Mouse (Mus musculus): Measurements from ENCODE around the gene Fmnl1.
A peak's percentile ranks its signal among the peaks of the same experiment; 100 is the strongest.

The Fmnl1 gene

GRCm38 (mm10) chr11:103170494-103171285 lies at the start of gene Fmnl1:
TSS of gene Fmnl1 (plus strand) at chr11:103171107.
- peak; percentile 76 for DNase-seq (ENCODE audit: low read depth, low spot score)

GRCm38 (mm10) chr11:103131701-103132575 lies 39.0 kb upstream of the Fmnl1 start, which contains the start of gene Hexim2:
TSS of gene Hexim2 (plus strand) at chr11:103132429.
- peak; percentile 62 for DNase-seq (ENCODE audit: low read depth, low spot score)

GRCm38 (mm10) chr11:103132576-103133455 lies 38.1 kb upstream of the Fmnl1 start:
- DNase-seq (ENCODE audit: low read depth, low spot score), result peak; percentile 100

DNA sequence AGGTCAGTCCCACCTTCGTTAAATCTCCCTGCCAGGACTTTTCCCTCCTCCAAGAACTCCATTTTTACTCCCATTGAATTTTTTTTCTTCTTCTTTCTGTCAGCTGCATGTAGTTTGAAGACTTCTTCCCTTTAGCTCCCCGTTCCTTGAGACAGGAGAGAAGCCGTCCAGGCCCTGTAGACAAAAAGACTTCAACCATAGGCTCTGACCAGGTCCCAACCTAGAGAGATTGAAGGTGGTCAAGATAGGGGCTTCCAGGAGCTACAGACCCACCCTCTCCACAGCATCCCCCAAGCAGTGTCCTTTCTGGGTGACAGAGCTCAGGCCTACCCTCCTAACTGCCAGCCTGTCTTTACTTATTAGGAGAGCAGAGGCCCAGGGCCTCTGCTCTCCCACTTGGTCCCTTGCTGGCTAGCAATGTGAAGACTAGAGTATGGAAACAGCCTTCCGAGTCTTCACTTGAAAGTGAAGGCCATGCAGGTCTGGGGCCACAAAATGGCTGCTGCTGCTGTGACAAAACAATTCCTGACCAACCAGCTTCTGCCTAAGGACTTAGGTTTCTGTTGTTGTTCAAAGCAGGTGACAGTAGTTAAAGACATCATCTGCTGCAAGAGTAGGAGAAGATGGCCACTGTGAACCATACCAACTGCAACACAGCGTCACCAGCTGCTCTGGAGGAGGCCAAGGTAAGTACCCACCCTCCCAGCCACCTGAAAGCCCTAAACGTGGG lies 37.3 kb upstream of the Fmnl1 start:
- DNase-seq (ENCODE audit: low read depth, low spot score), result peak; percentile 29

GRCm38 (mm10) chr11:103134221-103134620 lies 36.7 kb upstream of the Fmnl1 start:
- DNase-seq (ENCODE audit: low read depth, low spot score), result no peak

- DNase-seq (ENCODE audit: low read depth, low spot score), result no peak
Observed at GRCm38 (mm10) chr11:103136039-103136577, 34.8 kb upstream of the Fmnl1 start.

DNA sequence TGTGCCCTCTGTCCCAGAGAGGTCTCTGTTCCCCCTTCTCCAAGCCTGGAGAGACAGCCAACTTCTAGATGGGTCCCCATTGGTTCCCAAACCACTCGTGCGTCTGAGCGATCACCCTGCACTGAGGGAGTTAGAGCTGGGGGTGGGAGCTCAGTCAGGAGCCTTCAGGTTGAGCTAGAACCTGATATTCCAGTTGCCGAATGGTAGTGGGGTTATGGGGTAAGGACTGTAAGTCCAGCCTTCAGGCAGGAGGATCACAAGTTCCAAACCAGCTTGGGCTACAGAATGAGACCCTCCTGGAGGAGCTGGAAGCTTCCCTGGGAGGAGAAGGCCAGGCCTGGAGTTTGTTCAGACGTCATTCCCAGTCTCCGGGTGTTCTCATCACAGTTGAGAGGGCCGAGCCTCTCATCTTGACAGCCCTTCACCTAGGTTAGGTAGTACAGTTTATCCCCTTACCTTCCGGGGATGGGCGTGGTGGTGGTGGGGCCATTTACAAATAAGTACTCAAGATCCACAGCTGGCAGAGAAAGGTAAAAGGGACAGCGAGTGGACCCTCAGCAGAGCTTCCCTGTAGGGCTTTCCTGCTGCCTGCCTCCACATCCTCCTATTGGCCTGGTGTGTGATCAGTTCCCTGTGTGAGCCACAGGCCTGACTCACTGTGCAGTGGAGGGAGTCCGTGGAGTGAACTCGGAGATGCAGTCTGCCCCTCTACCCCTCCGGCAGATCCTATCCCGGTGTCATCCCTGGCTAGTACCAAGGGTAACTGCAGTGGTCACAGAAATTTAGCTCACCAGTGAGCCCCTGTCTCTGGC lies 30.8 kb upstream of the Fmnl1 start:
- DNase-seq (ENCODE audit: low read depth, low spot score), result no peak

- no peak for DNase-seq (ENCODE audit: low read depth, low spot score)
Observed at GRCm38 (mm10) chr11:103140763-103141100, 30.2 kb upstream of the Fmnl1 start.

DNA sequence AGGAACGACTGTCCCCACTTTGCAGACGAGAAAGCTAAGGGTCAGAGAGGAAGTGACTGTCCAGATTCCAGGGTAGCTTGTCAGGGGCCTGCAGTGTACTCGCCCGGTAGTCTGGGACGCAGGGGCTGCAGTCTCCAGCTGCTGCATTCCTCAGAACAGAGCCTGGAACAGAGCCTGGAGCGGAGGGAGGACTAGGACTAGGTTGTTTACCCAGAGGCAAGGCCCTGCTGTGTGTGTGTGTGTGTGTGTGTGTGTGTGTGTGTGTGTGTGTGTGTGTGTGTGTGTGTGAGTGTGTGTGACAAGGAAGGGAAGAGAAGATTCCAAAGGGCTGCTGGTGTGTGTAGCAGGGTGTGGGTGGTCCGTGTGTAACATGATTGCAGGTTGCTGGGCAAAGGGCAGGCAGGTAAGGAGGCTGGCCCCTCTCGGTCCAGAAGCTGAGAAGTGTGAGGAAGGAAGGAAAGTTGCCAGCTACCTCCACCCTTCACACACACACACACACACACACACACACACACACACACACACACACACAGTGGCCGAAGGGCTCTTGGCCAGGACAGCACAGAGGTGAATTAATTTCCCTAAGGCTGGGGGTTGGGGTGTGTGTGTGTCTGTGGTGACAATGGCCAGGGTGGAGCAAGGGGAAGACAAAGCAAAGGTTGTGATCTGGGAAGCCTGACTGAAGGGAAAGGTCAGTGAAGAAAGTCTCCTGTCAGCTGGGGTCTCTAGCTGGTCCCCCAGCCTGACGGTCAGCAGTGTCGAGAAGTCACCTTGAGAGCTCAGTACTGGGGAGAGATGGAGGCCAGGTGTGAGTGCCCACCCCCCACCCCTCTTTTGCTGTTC lies 29.6 kb upstream of the Fmnl1 start:
- no peak for DNase-seq (ENCODE audit: low read depth, low spot score)

DNA sequence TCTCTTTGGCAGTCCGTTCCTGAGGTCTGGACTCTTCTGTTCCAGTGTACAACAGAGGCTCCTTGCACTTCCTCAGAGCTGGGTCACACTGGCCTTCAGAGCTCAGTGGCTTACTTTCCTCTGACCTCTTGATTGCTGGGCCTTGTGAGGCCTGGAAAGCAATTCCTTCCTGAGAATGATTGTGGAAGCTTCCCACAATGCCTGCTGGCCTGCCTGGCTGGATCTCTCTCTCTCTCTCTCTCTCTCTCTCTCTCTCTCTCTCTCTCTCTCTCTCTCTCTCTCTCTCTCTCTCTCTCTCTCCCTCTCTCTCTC lies 29.0 kb upstream of the Fmnl1 start:
- DNase-seq (ENCODE audit: low read depth, low spot score), result no peak

- peak; percentile 88 for DNase-seq (ENCODE audit: low read depth, low spot score)
Observed at GRCm38 (mm10) chr11:103142441-103143182, 28.3 kb upstream of the Fmnl1 start.

- no peak for DNase-seq (ENCODE audit: low read depth, low spot score)
Observed at GRCm38 (mm10) chr11:103144309-103145285, 26.3 kb upstream of the Fmnl1 start.

DNA sequence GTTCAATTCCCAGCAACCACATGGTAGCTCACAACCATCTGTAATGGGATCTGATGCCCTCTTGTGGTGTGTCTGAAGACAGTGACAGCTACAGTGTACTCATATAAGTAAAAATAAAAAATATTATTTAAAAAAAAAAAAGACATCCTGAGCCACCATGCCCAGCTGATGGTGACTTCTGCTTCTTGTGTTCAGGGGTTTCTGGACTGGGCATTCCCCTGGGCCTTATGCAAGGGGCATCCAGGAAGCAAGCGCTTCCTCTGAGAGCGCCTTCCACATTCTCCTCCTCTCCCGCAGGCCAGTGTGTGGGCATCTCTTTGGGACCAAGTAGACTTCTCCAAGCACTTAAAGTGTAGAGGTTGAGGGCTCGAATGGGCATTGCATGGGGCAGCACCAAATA lies 24.5 kb upstream of the Fmnl1 start:
- DNase-seq (ENCODE audit: low read depth, low spot score), result no peak

GRCm38 (mm10) chr11:103147766-103148165 lies 23.1 kb upstream of the Fmnl1 start:
- DNase-seq (ENCODE audit: low read depth, low spot score), result no peak

DNA sequence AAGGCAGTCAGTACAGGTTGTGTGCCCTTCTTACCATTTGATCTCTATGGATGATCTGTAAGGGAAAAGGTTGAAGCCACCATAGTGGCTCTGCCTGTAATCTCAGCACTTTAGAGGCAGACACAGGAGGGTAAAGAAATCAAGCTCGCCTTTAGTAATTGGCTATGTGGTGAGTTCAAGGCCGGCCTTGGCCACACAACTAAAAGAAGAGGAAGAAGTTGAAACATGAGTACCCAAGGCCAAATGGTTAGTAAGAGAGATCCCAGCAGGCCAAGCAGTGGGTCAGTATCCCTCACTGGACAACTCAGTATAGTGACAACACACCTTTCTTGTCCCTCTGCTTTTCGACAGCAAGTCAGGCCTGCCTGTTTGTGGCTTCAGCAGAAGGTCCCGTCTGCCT lies 21.1 kb upstream of the Fmnl1 start:
- no peak for DNase-seq (ENCODE audit: low read depth, low spot score)

DNA sequence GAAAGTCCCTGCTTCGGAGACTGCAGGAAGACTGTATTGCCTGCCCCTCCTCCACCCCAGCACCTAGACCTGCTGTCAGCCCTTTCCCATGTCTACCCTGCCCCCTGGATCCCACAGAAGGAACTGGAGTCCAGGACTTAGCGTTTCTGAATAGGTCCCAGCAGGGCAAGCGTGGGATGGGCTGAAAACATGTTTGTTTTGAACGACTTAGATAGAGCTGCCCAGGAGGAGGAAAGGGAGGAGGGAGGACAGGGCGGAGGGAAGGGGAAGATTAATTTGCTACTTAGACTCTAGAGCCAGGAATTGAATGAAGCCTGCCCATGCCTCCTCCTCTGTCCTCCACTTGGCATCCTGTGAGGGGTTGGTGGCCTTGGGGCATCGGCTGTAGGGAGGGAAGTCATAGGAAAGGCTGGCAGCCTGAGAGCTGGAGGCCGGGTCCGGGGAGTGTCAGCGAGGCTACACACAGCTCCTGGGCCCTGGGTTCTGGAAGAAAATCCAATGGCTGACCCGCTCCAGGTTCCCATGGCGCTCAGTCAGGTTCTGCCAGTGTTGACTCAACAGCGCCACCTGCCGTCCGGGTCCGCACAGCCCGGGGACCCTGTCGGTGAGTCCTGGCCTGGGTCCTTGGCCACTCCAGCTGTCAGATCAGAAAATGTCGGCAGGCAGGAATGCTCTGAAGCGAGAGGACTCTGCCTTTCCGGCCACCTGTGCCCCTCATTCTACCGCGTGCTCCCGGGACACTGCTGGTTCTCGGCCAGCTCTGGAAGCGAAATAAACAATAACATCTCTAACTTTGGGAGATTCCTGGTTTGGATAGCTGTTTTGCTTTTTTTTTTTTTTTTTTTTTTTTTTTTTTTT lies 12.1 kb upstream of the Fmnl1 start:
- peak; percentile 96 for DNase-seq (ENCODE audit: low read depth, low spot score)

All from CD4-positive, CD25-positive, alpha-beta regulatory T cell, adult 2 months (primary cell).